Mouse (Mus musculus): ENCODE results near the gene Snx9. TPM values are rescaled to one million over a fixed set of nuclear protein-coding genes. Genes with fewer than 3 reads are reported as not detected.
A peak's percentile ranks its signal among the peaks of the same experiment; 100 is the strongest.

Gene Snx9
- polyA plus RNA-seq (2015; fragmentation: Nextera tagmentation; extraction: Ambion mirVana) = 91.4 and 95.4 TPM in 2 replicates

DNA sequence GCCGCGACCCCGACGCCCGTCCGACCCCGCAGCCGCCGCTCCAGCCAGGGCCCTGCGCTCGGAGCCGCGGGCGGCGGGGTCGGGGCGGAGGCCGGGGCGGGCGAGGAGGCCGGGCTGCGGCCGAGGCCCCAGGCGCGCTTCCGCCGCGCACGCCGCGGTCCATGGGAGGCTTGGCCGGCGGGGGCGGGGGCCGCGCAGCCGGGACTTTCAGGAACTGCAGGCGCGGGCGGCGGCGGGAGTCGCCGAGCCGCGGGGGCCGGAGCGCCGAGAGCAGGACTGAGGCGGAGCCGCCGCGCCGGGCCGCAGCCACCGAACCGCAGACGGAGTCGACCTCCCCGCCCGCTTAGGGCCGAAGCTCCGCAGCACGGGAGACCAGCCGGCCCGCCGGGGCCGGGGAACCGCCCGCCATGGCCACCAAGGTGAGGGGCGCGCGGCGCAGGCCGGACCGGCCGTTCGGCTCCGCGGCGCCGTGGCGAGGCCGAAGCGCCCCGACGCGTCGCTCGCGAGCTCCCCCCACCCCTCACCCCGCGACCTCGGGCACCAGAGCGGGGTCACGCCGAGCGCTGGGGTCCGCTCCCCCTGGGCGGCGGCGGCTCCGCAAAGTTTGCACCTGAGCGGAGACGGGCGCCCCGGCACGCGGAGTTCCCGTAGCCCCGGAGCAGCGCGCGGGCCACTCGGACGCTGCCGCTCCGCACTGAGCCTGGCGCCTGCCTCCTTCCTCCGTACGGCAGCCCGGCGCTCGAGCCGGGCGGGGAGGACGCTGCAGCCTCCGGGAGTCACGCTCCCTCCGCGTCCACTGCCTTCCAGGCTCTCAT, at the start of gene Snx9:
Gene Snx9, plus strand, starts transcription at position 202 of the 815 bp plus-strand sequence.
- Histone ChIP-seq H3K36me3 (ENCODE audit: control insufficient read depth, insufficient read depth) (no peaks in the 10 kb centered on the region), H3K4me2 (replicated peaks; ENCODE audit: low read depth) (peak within 1 kb of the TSS; percentile 77), H3K9ac (ENCODE audit: low read depth, low read length) (peak within 1 kb of the TSS; percentile 100), H3K4me3 (ENCODE audit: low read depth, low read length) (peak within 1 kb of the TSS; percentile 90), H3K27me3 (replicated peaks; ENCODE audit: control insufficient read depth, insufficient read depth, low read length) (no peaks in the 10 kb centered on the region), H3K4me1 (replicated peaks; ENCODE audit: control insufficient read depth, insufficient read depth, low read length) (no peaks in the 10 kb centered on the region), H3K27ac (ENCODE audit: low read depth, low read length) (peak within 1 kb of the TSS; percentile 100), H3K9me3 (ENCODE audit: control insufficient read depth) (no peaks in the 10 kb centered on the region)
- WGBS = under 1% methylated on average over 57 of the region's 131 CpGs
- peak; percentile 67 for ATAC-seq
- 0 out of 2 replicates have a peak, but pooled peaks have one; percentile 9 for TF ChIP-seq CTCF (IDR thresholded peaks at IDR 0.05; ENCODE audit: low read depth)

DNA sequence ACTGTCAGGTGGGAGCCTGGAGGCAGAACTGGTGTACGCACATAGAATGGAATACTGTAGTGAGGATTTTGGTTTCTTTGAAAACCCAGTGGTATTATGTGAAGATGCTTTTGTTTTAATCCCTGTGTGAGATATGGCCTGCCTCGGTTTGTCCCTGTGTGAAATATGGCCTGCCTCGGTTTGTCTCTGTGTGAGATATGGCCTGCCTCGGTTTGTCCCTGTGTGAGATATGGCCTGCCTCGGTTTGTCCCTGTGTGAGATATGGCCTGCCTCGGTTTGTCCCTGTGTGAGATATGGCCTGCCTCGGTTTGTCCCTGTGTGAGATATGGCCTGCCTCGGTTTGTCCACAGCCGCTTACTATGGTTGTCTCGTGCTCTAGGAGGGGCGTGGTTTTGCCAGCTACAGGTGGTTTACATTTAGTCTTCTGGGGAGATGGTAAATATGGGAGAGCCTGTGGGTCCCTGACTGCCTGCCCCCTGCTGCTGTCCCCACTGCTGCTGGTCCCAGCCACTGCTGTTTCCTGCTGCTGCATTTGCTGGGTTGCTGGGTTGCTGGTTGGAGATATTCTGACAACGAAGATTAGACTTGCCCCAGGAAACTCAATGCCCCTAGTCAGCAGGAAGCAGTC, 48.9 kb upstream of the Snx9 start:
- Histone ChIP-seq H3K4me3 (ENCODE audit: low read depth, low read length) (no peak overlapping the region), H3K4me2 (replicated peaks; ENCODE audit: low read depth) (no peak overlapping the region), H3K4me1 (replicated peaks; ENCODE audit: control insufficient read depth, insufficient read depth, low read length) (no peaks in the 10 kb centered on the region), H3K27me3 (replicated peaks; ENCODE audit: control insufficient read depth, insufficient read depth, low read length) (no peaks in the 10 kb centered on the region), H3K36me3 (ENCODE audit: control insufficient read depth, insufficient read depth) (no peaks in the 10 kb centered on the region), H3K9ac (ENCODE audit: low read depth, low read length) (no peak overlapping the region), H3K27ac (ENCODE audit: low read depth, low read length) (no peak overlapping the region), H3K9me3 (ENCODE audit: control insufficient read depth) (no peaks in the 10 kb centered on the region)
- no peak for TF ChIP-seq CTCF (IDR thresholded peaks at IDR 0.05; ENCODE audit: low read depth)
- 90% methylated on average over 12 of the region's 12 CpGs for WGBS
- ATAC-seq = no peak

GRCm38 (mm10) chr17:5793593-5793992, 47.5 kb upstream of the Snx9 start:
- no peak overlapping the region for H3K4me3 ChIP-seq (ENCODE audit: low read depth, low read length)
- no peak for ATAC-seq
- no peak overlapping the region for H3K9ac ChIP-seq (ENCODE audit: low read depth, low read length)
- H3K4me2 ChIP-seq (replicated peaks; ENCODE audit: low read depth) = no peak overlapping the region
- TF ChIP-seq CTCF (IDR thresholded peaks at IDR 0.05; ENCODE audit: low read depth) = no peak
- H3K36me3 ChIP-seq (ENCODE audit: control insufficient read depth, insufficient read depth) = no peaks in the 10 kb centered on the region
- WGBS = 59% methylated on average over 4 of the region's 4 CpGs
- no peaks in the 10 kb centered on the region for H3K4me1 ChIP-seq (replicated peaks; ENCODE audit: control insufficient read depth, insufficient read depth, low read length)
- no peaks in the 10 kb centered on the region for H3K9me3 ChIP-seq (ENCODE audit: control insufficient read depth)
- H3K27ac ChIP-seq (ENCODE audit: low read depth, low read length) = peak overlapping the region; percentile 60; the same call in 1 of the 2 replicates
- H3K27me3 ChIP-seq (replicated peaks; ENCODE audit: control insufficient read depth, insufficient read depth, low read length) = no peaks in the 10 kb centered on the region

GRCm38 (mm10) chr17:5794276-5794675, 46.9 kb upstream of the Snx9 start:
- no peak for ATAC-seq
- 0 out of 2 replicates have a peak overlapping the region, but pooled peaks have one; percentile 60 for H3K27ac ChIP-seq (ENCODE audit: low read depth, low read length)
- 60% methylated on average over 5 of the region's 5 CpGs for WGBS
- H3K4me3 ChIP-seq (ENCODE audit: low read depth, low read length) = no peak overlapping the region
- no peak for TF ChIP-seq CTCF (IDR thresholded peaks at IDR 0.05; ENCODE audit: low read depth)
- no peaks in the 10 kb centered on the region for H3K36me3 ChIP-seq (ENCODE audit: control insufficient read depth, insufficient read depth)
- no peak overlapping the region for H3K9ac ChIP-seq (ENCODE audit: low read depth, low read length)
- H3K9me3 ChIP-seq (ENCODE audit: control insufficient read depth) = no peaks in the 10 kb centered on the region
- H3K4me1 ChIP-seq (replicated peaks; ENCODE audit: control insufficient read depth, insufficient read depth, low read length) = no peaks in the 10 kb centered on the region
- H3K4me2 ChIP-seq (replicated peaks; ENCODE audit: low read depth) = no peak overlapping the region
- no peaks in the 10 kb centered on the region for H3K27me3 ChIP-seq (replicated peaks; ENCODE audit: control insufficient read depth, insufficient read depth, low read length)

DNA sequence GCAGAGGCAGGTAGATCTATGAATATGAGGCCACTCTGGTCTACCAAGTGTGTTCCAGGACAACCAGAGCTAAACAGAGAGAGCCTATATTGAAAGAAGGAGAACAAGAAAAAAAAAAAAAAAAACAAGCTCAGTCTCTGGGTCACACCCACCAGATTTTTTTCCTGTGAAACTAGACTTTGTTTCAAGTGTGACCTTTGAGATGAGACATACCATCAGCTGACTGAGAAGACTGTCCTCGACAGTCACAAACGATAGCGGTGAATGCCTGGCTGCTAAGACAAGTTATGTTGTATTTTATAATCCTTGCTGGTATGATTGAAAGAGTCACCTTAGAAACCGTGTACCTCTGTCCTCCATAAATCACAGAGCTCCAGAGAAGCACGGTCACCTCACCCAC, 45.8 kb upstream of the Snx9 start:
- peak; percentile 52 for ATAC-seq

DNA sequence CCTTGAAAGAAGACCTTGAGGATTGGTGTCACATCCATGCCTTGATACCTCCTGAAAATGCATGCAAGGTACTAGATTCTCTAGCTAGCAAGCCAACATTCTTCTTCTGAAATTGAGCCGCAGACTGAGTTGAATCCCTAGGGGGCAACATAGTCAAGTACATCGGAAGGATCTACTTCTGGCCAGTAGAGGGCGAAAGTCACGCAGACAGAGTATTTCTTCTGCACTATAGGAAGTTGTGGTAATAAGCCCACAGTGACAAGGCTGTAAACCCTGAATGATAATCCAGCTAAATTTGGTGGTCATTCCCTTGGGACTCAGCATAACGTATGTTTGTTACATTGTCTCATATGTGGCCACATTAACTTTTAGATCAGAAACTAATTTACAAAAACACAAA, 45.3 kb upstream of the Snx9 start:
- TF ChIP-seq CTCF (IDR thresholded peaks at IDR 0.05; ENCODE audit: low read depth) = peak; percentile 99
- H3K36me3 ChIP-seq (ENCODE audit: control insufficient read depth, insufficient read depth) = no peaks in the 10 kb centered on the region
- H3K9me3 ChIP-seq (ENCODE audit: control insufficient read depth) = no peaks in the 10 kb centered on the region
- H3K4me3 ChIP-seq (ENCODE audit: low read depth, low read length) = no peak overlapping the region
- H3K4me1 ChIP-seq (replicated peaks; ENCODE audit: control insufficient read depth, insufficient read depth, low read length) = peaks cover 3% of the 10 kb centered on the region; the same call in 1 of the 2 replicates
- H3K4me2 ChIP-seq (replicated peaks; ENCODE audit: low read depth) = no peak overlapping the region
- no peak overlapping the region for H3K9ac ChIP-seq (ENCODE audit: low read depth, low read length)
- peak overlapping the region; percentile 72 for H3K27ac ChIP-seq (ENCODE audit: low read depth, low read length)
- H3K27me3 ChIP-seq (replicated peaks; ENCODE audit: control insufficient read depth, insufficient read depth, low read length) = no peaks in the 10 kb centered on the region
- ATAC-seq = peak; percentile 36
- WGBS = 2% methylated on average over 5 of the region's 5 CpGs

More for the DNA sequence above, 45.8 kb upstream of the Snx9 start:
- no peak for TF ChIP-seq CTCF (IDR thresholded peaks at IDR 0.05; ENCODE audit: low read depth)
- Histone ChIP-seq H3K36me3 (ENCODE audit: control insufficient read depth, insufficient read depth) (no peaks in the 10 kb centered on the region), H3K4me3 (ENCODE audit: low read depth, low read length) (no peak overlapping the region), H3K27ac (ENCODE audit: low read depth, low read length) (peak overlapping the region; percentile 72), H3K9me3 (ENCODE audit: control insufficient read depth) (no peaks in the 10 kb centered on the region), H3K4me2 (replicated peaks; ENCODE audit: low read depth) (no peak overlapping the region), H3K9ac (ENCODE audit: low read depth, low read length) (no peak overlapping the region), H3K4me1 (replicated peaks; ENCODE audit: control insufficient read depth, insufficient read depth, low read length) (peaks cover 3% of the 10 kb centered on the region; the same call in 1 of the 2 replicates), H3K27me3 (replicated peaks; ENCODE audit: control insufficient read depth, insufficient read depth, low read length) (no peaks in the 10 kb centered on the region)
- WGBS = 43% methylated on average over 5 of the region's 5 CpGs

All from intestine, postnatal 0 days (tissue).